Mouse (Mus musculus): ENCODE measurements around the gene Dagla. TPM values are rescaled to one million over a fixed set of nuclear protein-coding genes. Genes with fewer than 3 reads are reported as not detected.

Gene Dagla
- 10 to 100 TPM; 93.7 to 95.4 TPM for total RNA-seq (2021)
- long read RNA-seq, experiment 1, full-length matches to known transcripts: 55 of 110 reads
- long read RNA-seq, experiment 1, partial matches to known transcripts: 49 of 110 reads
- long read RNA-seq, experiment 1, other reads (novel, unspliced or antisense): 6 of 110 reads
- long read RNA-seq, experiment 2, full-length matches to known transcripts: 38 of 78 reads
- long read RNA-seq, experiment 2, partial matches to known transcripts: 30 of 78 reads
- long read RNA-seq, experiment 2, other reads (novel, unspliced or antisense): 10 of 78 reads

GRCm38 (mm10) chr19:10304810-10305544 is at the start of gene Dagla:
TSS of gene Dagla (minus strand) at chr19:10304877.
- TF ChIP-seq CTCF (IDR thresholded peaks at IDR 0.05): no peak; the same call in none of the 2 replicates
- H3K4me3 ChIP-seq: peak within 1 kb of the TSS; percentile 84
- peak within 1 kb of the TSS; percentile 94 for H3K27ac ChIP-seq
- DNase-seq (ENCODE audit: extremely low spot score in 1 of 2, low spot score in 2 of 2): peak; percentile 85 to 94
- intact Hi-C loops (cut with DNase I): loop anchor here (1.0 to 2.0 kb wide), 2 partner anchors 39 to 46 kb away; no protein-coding TSS in a partner anchor

- intact Hi-C loops (cut with DNase I): no loop called here
- no peak overlapping the region for H3K27ac ChIP-seq
- TF ChIP-seq CTCF (IDR thresholded peaks at IDR 0.05): no peak
- DNase-seq (ENCODE audit: extremely low spot score in 1 of 2, low spot score in 2 of 2): no peak
- H3K4me3 ChIP-seq: no peak overlapping the region
Measured at GRCm38 (mm10) chr19:10352218-10352617, 47.5 kb upstream of the Dagla start.

GRCm38 (mm10) chr19:10347628-10348273 is 43.1 kb upstream of the Dagla start:
- intact Hi-C loops (cut with DNase I): no loop called here
- no peak for TF ChIP-seq CTCF (IDR thresholded peaks at IDR 0.05)
- Histone ChIP-seq H3K4me3 (no peak overlapping the region), H3K27ac (no peak overlapping the region)
- no peak for DNase-seq (ENCODE audit: extremely low spot score in 1 of 2, low spot score in 2 of 2)

- intact Hi-C loops (cut with DNase I): no loop called here
- DNase-seq (ENCODE audit: extremely low spot score in 1 of 2, low spot score in 2 of 2): no peak
- H3K27ac ChIP-seq: no peak overlapping the region
- no peak overlapping the region for H3K4me3 ChIP-seq
- TF ChIP-seq CTCF (IDR thresholded peaks at IDR 0.05): no peak
Measured at GRCm38 (mm10) chr19:10345696-10346095, 41.0 kb upstream of the Dagla start.

DNA sequence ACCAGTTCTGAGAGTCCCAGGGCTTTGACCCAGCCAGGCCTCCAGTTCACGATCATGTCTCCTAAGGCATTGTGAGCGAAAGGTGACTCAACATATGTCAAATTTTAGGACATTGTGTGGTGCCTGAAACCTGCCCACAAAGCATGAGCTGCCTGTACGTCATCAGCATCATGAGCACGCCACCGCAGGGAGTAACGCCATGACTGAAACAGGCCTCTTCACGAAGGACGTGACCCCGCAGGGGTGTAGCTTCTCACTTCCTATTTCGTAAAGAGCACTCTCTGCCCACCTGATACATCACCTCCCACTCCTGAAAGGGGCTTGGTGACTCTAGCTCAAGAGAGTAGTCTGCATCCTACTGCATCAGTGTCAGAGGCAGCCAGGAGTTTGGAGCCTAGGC is 39.2 kb upstream of the Dagla start:
- intact Hi-C loops (cut with DNase I): no loop called here
- Histone ChIP-seq H3K4me3 (no peak overlapping the region), H3K27ac (no peak overlapping the region)
- no peak for TF ChIP-seq CTCF (IDR thresholded peaks at IDR 0.05)
- no peak for DNase-seq (ENCODE audit: extremely low spot score in 1 of 2, low spot score in 2 of 2)

GRCm38 (mm10) chr19:10341817-10342439 is 37.3 kb upstream of the Dagla start:
- H3K27ac ChIP-seq: peak overlapping the region; percentile 66
- intact Hi-C loops (cut with DNase I): loop anchor here (1.0 kb wide), 1 partner anchor 46 kb away; no protein-coding TSS in a partner anchor
- TF ChIP-seq CTCF (IDR thresholded peaks at IDR 0.05): no peak; the same call in 1 of the 2 replicates
- no peak overlapping the region for H3K4me3 ChIP-seq
- peak; percentile 74 to 78 for DNase-seq (ENCODE audit: extremely low spot score in 1 of 2, low spot score in 2 of 2)

- Histone ChIP-seq H3K27ac (no peak overlapping the region), H3K4me3 (no peak overlapping the region)
- peak; percentile 50 to 73 for DNase-seq (ENCODE audit: extremely low spot score in 1 of 2, low spot score in 2 of 2)
- intact Hi-C loops (cut with DNase I): no loop called here
- peak; percentile 91 for TF ChIP-seq CTCF (IDR thresholded peaks at IDR 0.05)
Measured at GRCm38 (mm10) chr19:10341152-10341551, 36.5 kb upstream of the Dagla start.

DNA sequence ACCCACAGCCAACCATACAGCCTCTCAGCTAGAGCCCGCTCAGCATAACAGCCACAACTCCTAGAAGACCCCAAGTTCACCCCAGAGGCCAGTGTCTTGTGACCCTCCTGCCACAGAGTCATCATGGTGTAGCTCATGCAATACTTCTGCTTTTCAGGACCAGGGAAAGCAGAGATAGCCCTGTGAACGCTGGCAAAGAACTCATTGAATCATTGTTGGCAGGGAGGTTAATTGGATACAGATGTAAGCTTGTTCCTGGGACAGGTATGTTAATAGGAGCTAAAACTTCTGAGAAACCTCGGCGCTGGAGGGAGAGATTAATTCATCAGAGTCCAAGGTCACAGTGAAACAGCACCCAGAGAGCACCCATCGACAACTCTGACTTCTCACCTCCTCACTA is 36.0 kb upstream of the Dagla start:
- TF ChIP-seq CTCF (IDR thresholded peaks at IDR 0.05): no peak
- H3K27ac ChIP-seq: no peak overlapping the region
- DNase-seq (ENCODE audit: extremely low spot score in 1 of 2, low spot score in 2 of 2): no peak
- intact Hi-C loops (cut with DNase I): no loop called here
- H3K4me3 ChIP-seq: no peak overlapping the region

DNA sequence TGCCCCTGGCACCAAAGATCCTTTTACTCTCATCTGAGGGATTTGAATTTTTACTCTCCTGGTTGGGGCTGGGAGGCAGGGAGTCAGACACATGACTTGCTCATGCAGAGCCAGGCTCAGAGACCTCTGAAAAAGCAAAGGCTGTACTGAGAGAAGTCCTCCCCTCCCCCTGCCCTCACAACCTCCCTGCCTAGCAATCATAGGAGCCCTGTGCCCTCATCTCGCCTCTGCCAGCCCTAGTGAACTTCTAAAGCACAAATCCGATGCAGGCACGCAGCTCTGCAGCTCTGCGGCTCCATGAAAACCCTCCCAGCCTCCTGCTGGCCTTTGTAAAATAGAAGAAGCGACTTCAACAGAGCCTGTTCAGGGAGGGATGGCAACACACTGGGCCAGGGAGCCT is 34.6 kb upstream of the Dagla start:
- intact Hi-C loops (cut with DNase I): no loop called here
- no peak overlapping the region for H3K27ac ChIP-seq
- no peak for TF ChIP-seq CTCF (IDR thresholded peaks at IDR 0.05)
- peak in 1 of 2 experiments; percentile 27 for DNase-seq (ENCODE audit: extremely low spot score in 1 of 2, low spot score in 2 of 2)
- H3K4me3 ChIP-seq: no peak overlapping the region

DNA sequence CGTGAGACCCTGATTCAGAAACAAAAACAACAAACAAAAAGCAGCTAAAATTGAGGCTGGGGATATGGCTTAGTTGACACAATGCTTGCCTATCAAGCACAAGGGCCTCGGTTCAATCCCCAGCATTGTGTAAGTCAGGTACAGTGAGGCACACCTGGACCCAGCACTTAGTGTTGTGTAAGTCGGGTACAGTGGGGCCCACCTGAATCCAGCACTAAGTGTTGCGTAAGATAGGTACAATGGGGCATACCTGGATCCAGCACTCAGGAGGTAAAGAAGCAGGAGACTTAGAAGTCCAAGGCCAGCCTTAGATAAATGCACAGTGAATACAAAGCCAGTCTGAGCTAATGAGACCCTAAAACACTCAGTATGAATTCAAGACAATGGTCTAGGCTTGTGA is 34.0 kb upstream of the Dagla start:
- no peak for DNase-seq (ENCODE audit: extremely low spot score in 1 of 2, low spot score in 2 of 2)
- H3K27ac ChIP-seq: no peak overlapping the region
- intact Hi-C loops (cut with DNase I): no loop called here
- H3K4me3 ChIP-seq: no peak overlapping the region
- TF ChIP-seq CTCF (IDR thresholded peaks at IDR 0.05): no peak

DNA sequence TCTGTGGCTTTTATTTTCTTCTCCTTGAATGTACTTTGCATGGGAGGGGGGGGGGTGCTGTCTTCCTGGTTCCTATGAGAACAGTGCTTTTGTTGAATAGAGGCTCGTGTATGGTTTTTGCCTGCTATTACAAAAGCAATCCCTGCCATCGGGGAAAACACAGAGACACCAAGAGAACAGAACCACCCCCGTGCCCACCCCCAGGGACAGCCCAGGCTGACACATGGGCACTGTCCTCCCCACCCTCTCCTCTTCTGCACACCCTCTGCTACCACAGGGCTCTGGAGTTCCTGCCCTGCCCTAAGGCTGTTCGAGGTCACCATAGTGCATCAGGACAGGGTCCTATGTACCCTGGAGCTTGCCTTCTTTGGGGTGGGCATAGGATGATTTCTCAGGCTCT is 29.8 kb upstream of the Dagla start:
- H3K4me3 ChIP-seq: no peak overlapping the region
- H3K27ac ChIP-seq: no peak overlapping the region
- DNase-seq (ENCODE audit: extremely low spot score in 1 of 2, low spot score in 2 of 2): no peak
- intact Hi-C loops (cut with DNase I): no loop called here
- no peak for TF ChIP-seq CTCF (IDR thresholded peaks at IDR 0.05)

All from left cerebral cortex, adult 2 months (tissue).